In genomic region chr13:52528786-52529185, GRCm38 (mm10) we compare ENCODE assay signal across 11 mouse cellular contexts. TPM values are rescaled to one million over a fixed set of nuclear protein-coding genes. Genes with fewer than 3 reads are reported as not detected.
DNase-seq lines count a peak whose midpoint lies in the region; ATAC-seq lines count a peak whose summit lies in the region.
"Had no signal": no experiment of that assay in that cellular context is flagged by ENCODE, and none has a peak within 500 bp of the region (broad histone marks: within the 10 kb centered on the region; RNA-seq: fewer than 3 reads in every experiment).

No protein-coding gene starts in this region.

- ATAC-seq in midbrain, embryonic 12.5 days (ENCODE audit: low FRiP score, low read depth), result no peak
- no peak for ATAC-seq in midbrain, embryonic 11.5 days (ENCODE audit: low FRiP score)
- no peak for ATAC-seq in forebrain, embryonic 14.5 days
- ATAC-seq in neural tube, embryonic 15.5 days (ENCODE audit: low FRiP score), result no peak

- H3K4me2 ChIP-seq in midbrain, embryonic 12.5 days (replicated peaks), result peak overlapping the region; percentile 94; the same call in 1 of the 2 replicates
- H3K4me2 ChIP-seq in midbrain, embryonic 11.5 days, result no peak overlapping the region
- H3K4me2 ChIP-seq in forebrain, embryonic 14.5 days (ENCODE audit: low read length), result peak overlapping the region; percentile 88; the same call in 1 of the 2 replicates
- peak overlapping the region; percentile 87 for H3K4me2 ChIP-seq in neural tube, embryonic 15.5 days

- no peaks in the 10 kb centered on the region for H3K36me3 ChIP-seq in midbrain, embryonic 12.5 days
- H3K36me3 ChIP-seq in midbrain, embryonic 11.5 days (ENCODE audit: control insufficient read depth, insufficient read depth, low read length), result no peaks in the 10 kb centered on the region
- no peaks in the 10 kb centered on the region for H3K36me3 ChIP-seq in forebrain, embryonic 14.5 days (ENCODE audit: control insufficient read depth, insufficient read depth, low read length)
- no peaks in the 10 kb centered on the region for H3K36me3 ChIP-seq in neural tube, embryonic 15.5 days

- H3K9me3 ChIP-seq in midbrain, embryonic 12.5 days, result no peaks in the 10 kb centered on the region
- no peaks in the 10 kb centered on the region for H3K9me3 ChIP-seq in midbrain, embryonic 11.5 days (ENCODE audit: control insufficient read depth, low read length)
- no peaks in the 10 kb centered on the region for H3K9me3 ChIP-seq in forebrain, embryonic 14.5 days (replicated peaks; ENCODE audit: control insufficient read depth, low read length)
- H3K9me3 ChIP-seq in neural tube, embryonic 15.5 days (replicated peaks), result no peaks in the 10 kb centered on the region

- peaks cover 32% of the 10 kb centered on the region for H3K27me3 ChIP-seq in midbrain, embryonic 12.5 days
- peaks cover 14% of the 10 kb centered on the region for H3K27me3 ChIP-seq in midbrain, embryonic 11.5 days (ENCODE audit: control insufficient read depth, insufficient read depth, low read length)
- peaks cover 4% of the 10 kb centered on the region; the same call in 1 of the 2 replicates for H3K27me3 ChIP-seq in forebrain, embryonic 14.5 days (replicated peaks; ENCODE audit: control insufficient read depth, insufficient read depth, low read length)
- 0 out of 2 replicates have a peak, but pooled peaks cover 7% of the 10 kb centered on the region for H3K27me3 ChIP-seq in neural tube, embryonic 15.5 days (replicated peaks)

- 71% methylated on average over 9 of the region's 9 CpGs for WGBS in midbrain, embryonic 12.5 days
- 72% methylated on average over 9 of the region's 9 CpGs for WGBS in midbrain, embryonic 11.5 days
- 74% methylated on average over 9 of the region's 9 CpGs for WGBS in forebrain, embryonic 14.5 days
- 62% methylated on average over 9 of the region's 9 CpGs for WGBS in neural tube, embryonic 15.5 days

- H3K4me1 ChIP-seq in midbrain, embryonic 12.5 days, result peaks cover 7% of the 10 kb centered on the region
- H3K4me1 ChIP-seq in midbrain, embryonic 11.5 days (ENCODE audit: control insufficient read depth, insufficient read depth, low read length), result peaks cover 8% of the 10 kb centered on the region
- H3K4me1 ChIP-seq in forebrain, embryonic 14.5 days (ENCODE audit: control insufficient read depth, insufficient read depth, low read length), result no peaks in the 10 kb centered on the region
- H3K4me1 ChIP-seq in neural tube, embryonic 15.5 days, result peaks cover 20% of the 10 kb centered on the region

- intact Hi-C loops in heart, postnatal 36 days (cut with DNase I), result no loop called here

- H3K4me3 ChIP-seq in midbrain, embryonic 12.5 days, result no peak overlapping the region
- no peak overlapping the region for H3K4me3 ChIP-seq in midbrain, embryonic 11.5 days (ENCODE audit: low read depth, low read length)
- no peak overlapping the region for H3K4me3 ChIP-seq in forebrain, embryonic 14.5 days (ENCODE audit: low read depth, low read length)
- peak overlapping the region; percentile 60 for H3K4me3 ChIP-seq in neural tube, embryonic 15.5 days (replicated peaks)

- DNase-seq in heart, adult 11 months, result peak; percentile 77
- no peak for DNase-seq in heart, postnatal 36 days
- DNase-seq in midbrain, embryonic 11.5 days (ENCODE audit: low spot score, missing footprints), result no peak
- DNase-seq in forebrain, embryonic 14.5 days (ENCODE audit: low spot score), result no peak
- no peak for DNase-seq in kidney, postnatal 14 days
- DNase-seq in thymus, postnatal 0 days (ENCODE audit: low spot score), result no peak
- DNase-seq: thymus, postnatal 14 days had no signal

- H3K9ac ChIP-seq in midbrain, embryonic 12.5 days (replicated peaks), result no peak overlapping the region
- no peak overlapping the region for H3K9ac ChIP-seq in midbrain, embryonic 11.5 days (ENCODE audit: low read length)
- H3K9ac ChIP-seq in forebrain, embryonic 14.5 days (ENCODE audit: low read length), result no peak overlapping the region
- no peak overlapping the region; the same call in 1 of the 2 replicates for H3K9ac ChIP-seq in neural tube, embryonic 15.5 days (replicated peaks)

- no peak overlapping the region for H3K27ac ChIP-seq in midbrain, embryonic 12.5 days (replicated peaks)
- H3K27ac ChIP-seq in midbrain, embryonic 11.5 days (ENCODE audit: low read depth, low read length), result no peak overlapping the region
- H3K27ac ChIP-seq in forebrain, embryonic 14.5 days (ENCODE audit: low read depth, low read length), result no peak overlapping the region
- no peak overlapping the region for H3K27ac ChIP-seq in neural tube, embryonic 15.5 days (replicated peaks)
- H3K27ac ChIP-seq: kidney, postnatal 0 days; macrophage had no signal

RNA-seq across cellular contexts. Expression of gene Diras2, which starts 2.3 kb away (rescaled TPM):
- under 1 TPM in 1 of 2 experiments, not detected in 1; 0.28 TPM for total RNA-seq in heart, postnatal 36 days (2021)
- 0.66 and 0.98 TPM in 2 replicates for polyA plus RNA-seq in midbrain, embryonic 12.5 days (2016; fragmentation: Nextera tagmentation; extraction: Ambion mirVana)
- polyA plus RNA-seq in midbrain, embryonic 11.5 days (2014; fragmentation: Nextera tagmentation; extraction: Ambion mirVana), result 0.08 and 0.16 TPM in 2 replicates
- 1.5 and 2.2 TPM in 2 replicates for polyA plus RNA-seq in forebrain, embryonic 14.5 days (2014; fragmentation: Nextera tagmentation; extraction: Ambion mirVana)
- 5.4 and 6.0 TPM in 2 replicates for polyA plus RNA-seq in neural tube, embryonic 15.5 days (2015; fragmentation: Nextera tagmentation; extraction: Ambion mirVana)
- 3.4 and 3.6 TPM in 2 replicates for polyA plus RNA-seq in thymus, postnatal 0 days (2015; fragmentation: Nextera tagmentation; extraction: Ambion mirVana)

RNA-seq across cellular contexts. Expression of gene Syk, which starts 54.2 kb away (rescaled TPM):
- 10 to 100 TPM; 18.9 to 19.5 TPM for total RNA-seq in heart, postnatal 36 days (2021)
- 2.2 and 3.2 TPM in 2 replicates for polyA plus RNA-seq in midbrain, embryonic 12.5 days (2016; fragmentation: Nextera tagmentation; extraction: Ambion mirVana)
- 2.1 and 2.3 TPM in 2 replicates for polyA plus RNA-seq in midbrain, embryonic 11.5 days (2014; fragmentation: Nextera tagmentation; extraction: Ambion mirVana)
- polyA plus RNA-seq in forebrain, embryonic 14.5 days (2014; fragmentation: Nextera tagmentation; extraction: Ambion mirVana), result 1.0 and 1.1 TPM in 2 replicates
- polyA plus RNA-seq in neural tube, embryonic 15.5 days (2015; fragmentation: Nextera tagmentation; extraction: Ambion mirVana), result 0.96 and 3.2 TPM in 2 replicates
- polyA plus RNA-seq in thymus, postnatal 0 days (2015; fragmentation: Nextera tagmentation; extraction: Ambion mirVana), result 7.6 and 8.9 TPM in 2 replicates
